Mouse (Mus musculus) lung, postnatal 10 days (tissue): ENCODE results near the gene Aldh2.
A peak's percentile ranks its signal among the peaks of the same experiment; 100 is the strongest.

Experiments
- DNase-seq: peaks from one replicate; pipeline ENCODE4 v3.0.0; 2021

Aldh2 gene

GRCm38 (mm10) chr5:121594714-121595313, 1.2 kb upstream of the Aldh2 start:
- no peak for DNase-seq

- DNase-seq = peak; percentile 40
Measured at GRCm38 (mm10) chr5:121592816-121593407, 712 bp downstream of the Aldh2 start.

GRCm38 (mm10) chr5:121592064-121592815, 1.4 kb downstream of the Aldh2 start:
- DNase-seq = peak; percentile 46

- peak; percentile 54 for DNase-seq
Measured at GRCm38 (mm10) chr5:121591417-121592063, 2.1 kb downstream of the Aldh2 start.

GRCm38 (mm10) chr5:121589928-121590327, 3.7 kb downstream of the Aldh2 start:
- DNase-seq = no peak

GRCm38 (mm10) chr5:121586400-121587039, 7.1 kb downstream of the Aldh2 start:
- DNase-seq = peak; percentile 90

GRCm38 (mm10) chr5:121585699-121586098, 7.9 kb downstream of the Aldh2 start:
- DNase-seq = no peak

GRCm38 (mm10) chr5:121585005-121585404, 8.6 kb downstream of the Aldh2 start:
- no peak for DNase-seq

GRCm38 (mm10) chr5:121583765-121584501, 9.7 kb downstream of the Aldh2 start:
- DNase-seq = peak; percentile 98

- DNase-seq = no peak
Measured at GRCm38 (mm10) chr5:121581945-121582344, 11.7 kb downstream of the Aldh2 start.

- no peak for DNase-seq
Measured at GRCm38 (mm10) chr5:121576927-121577488, 16.6 kb downstream of the Aldh2 start.

- no peak for DNase-seq
Measured at GRCm38 (mm10) chr5:121575867-121576266, 17.8 kb downstream of the Aldh2 start.

- no peak for DNase-seq
Measured at GRCm38 (mm10) chr5:121574145-121574544, 19.5 kb downstream of the Aldh2 start.

GRCm38 (mm10) chr5:121570787-121571186, 22.8 kb downstream of the Aldh2 start:
- DNase-seq = no peak

GRCm38 (mm10) chr5:121569881-121570420, 23.7 kb downstream of the Aldh2 start:
- peak; percentile 68 for DNase-seq

GRCm38 (mm10) chr5:121566035-121566681, 27.5 kb downstream of the Aldh2 start:
- DNase-seq = no peak

- DNase-seq = peak; percentile 95
Measured at GRCm38 (mm10) chr5:121564468-121564895, 29.1 kb downstream of the Aldh2 start.

GRCm38 (mm10) chr5:121562436-121562835, 31.2 kb downstream of the Aldh2 start:
- DNase-seq = no peak

GRCm38 (mm10) chr5:121549196-121549595, 44.4 kb downstream of the Aldh2 start:
- DNase-seq = no peak

GRCm38 (mm10) chr5:121547084-121547483, 46.5 kb downstream of the Aldh2 start:
- DNase-seq = no peak

- peak; percentile 79 for DNase-seq
Measured at GRCm38 (mm10) chr5:121546530-121546895, 47.1 kb downstream of the Aldh2 start.
